Mouse (Mus musculus): ENCODE results near the gene Washc1. TPM values are rescaled to one million over a fixed set of nuclear protein-coding genes. Genes with fewer than 3 reads are reported as not detected.

Washc1 gene
- polyA plus RNA-seq (2015; fragmentation: Nextera tagmentation; extraction: Ambion mirVana), result 24.2 and 25.0 TPM in 2 replicates

GRCm38 (mm10) chr17:66111402-66111959 lies at the start of gene Washc1:
TSS of gene Washc1 (plus strand) at chr17:66111545.

GRCm38 (mm10) chr17:66076934-66077333 lies 34.4 kb upstream of the Washc1 start, which contains the start of gene Ankrd12:
TSS of gene Ankrd12 (minus strand) at chr17:66077089.

GRCm38 (mm10) chr17:66101380-66102330 lies 9.7 kb upstream of the Washc1 start, which contains the start of gene Ndufv2:
TSS of gene Ndufv2 (minus strand) at chr17:66101559.

GRCm38 (mm10) chr17:66123066-66123815 lies 11.9 kb downstream of the Washc1 start, which contains the start of gene Ddx11:
TSS of gene Ddx11 (plus strand) at chr17:66123520.

Other genes starting within 250 kb of the Washc1 start
- gene Ralbp1, start 225.7 kb upstream of the Washc1 start, polyA plus RNA-seq (2015; fragmentation: Nextera tagmentation; extraction: Ambion mirVana), result 66.4 and 84.9 TPM in 2 replicates
- gene Twsg1, start 160.3 kb upstream of the Washc1 start, polyA plus RNA-seq (2015; fragmentation: Nextera tagmentation; extraction: Ambion mirVana), result 29.3 and 35.8 TPM in 2 replicates
- gene Ankrd12, start 34.5 kb upstream of the Washc1 start, polyA plus RNA-seq (2015; fragmentation: Nextera tagmentation; extraction: Ambion mirVana), result 26.6 and 30.0 TPM in 2 replicates
- 236 TPM in 2 replicates for gene Ndufv2, start 10.0 kb upstream of the Washc1 start, polyA plus RNA-seq (2015; fragmentation: Nextera tagmentation; extraction: Ambion mirVana)
- gene Ddx11, start 12.0 kb downstream of the Washc1 start, polyA plus RNA-seq (2015; fragmentation: Nextera tagmentation; extraction: Ambion mirVana), result 6.4 and 7.0 TPM in 2 replicates

All from spleen, postnatal 0 days (tissue).